Mouse (Mus musculus) layer of hippocampus, adult 8-10 months (tissue): Measurements from ENCODE around the gene Usp2. TPM values are rescaled to one million over a fixed set of nuclear protein-coding genes. Genes with fewer than 3 reads are reported as not detected.
A peak's percentile ranks its signal among the peaks of the same experiment; 100 is the strongest.
"Not testable (repeated sequence)": the region's sequence is repeated elsewhere in the genome, so short reads cannot be mapped to it uniquely, and the experiment has no call there.

Experiments
- DNase-seq, 2 experiments: peaks; one replicate each; pipeline ENCODE4 v3.0.0; 2022; ENCODE audit warnings: low spot score in 2 of 2
- total RNA-seq, 4 experiments: library from RNA; stranded (reverse); gene quantifications; 2 replicates each; pipeline ENCODE4 v1.2.4; 2022

Usp2 gene
- total RNA-seq, 4 experiments from 2014 or later = 82.1 to 101 (median 90.9) TPM

- no peak for DNase-seq
Observed at GRCm38 (mm10) chr9:44088877-44089608, 22.2 kb downstream of the Usp2 start.

GRCm38 (mm10) chr9:44093612-44094503 is 27.0 kb downstream of the Usp2 start:
- DNase-seq = peak in 1 of 2 experiments; percentile 80

- no peak for DNase-seq
Observed at GRCm38 (mm10) chr9:44094737-44095136, 27.9 kb downstream of the Usp2 start.

GRCm38 (mm10) chr9:44095781-44096180 is 29.0 kb downstream of the Usp2 start:
- no peak for DNase-seq

GRCm38 (mm10) chr9:44096536-44096935 is 29.7 kb downstream of the Usp2 start:
- peak in 1 of 2 experiments; percentile 73 for DNase-seq

- DNase-seq = no peak
Observed at GRCm38 (mm10) chr9:44101490-44101889, 34.7 kb downstream of the Usp2 start, which contains the start of gene Mfrp. TSS of gene Mfrp (plus strand) at chr9:44101729.

- DNase-seq = no peak
Observed at GRCm38 (mm10) chr9:44104881-44105280, 38.1 kb downstream of the Usp2 start.

- no peak for DNase-seq
Observed at GRCm38 (mm10) chr9:44105781-44106180, 39.0 kb downstream of the Usp2 start.

- DNase-seq = no peak
Observed at GRCm38 (mm10) chr9:44106182-44106581, 39.4 kb downstream of the Usp2 start.

GRCm38 (mm10) chr9:44106596-44106995 is 39.8 kb downstream of the Usp2 start:
- DNase-seq = no peak

GRCm38 (mm10) chr9:44107110-44107509 is 40.3 kb downstream of the Usp2 start, which contains the start of gene C1qtnf5:
TSS of gene C1qtnf5 (plus strand) at chr9:44107245.
- DNase-seq = peak; percentile 64 to 81

- DNase-seq = peak in 1 of 2 experiments; percentile 29
Observed at GRCm38 (mm10) chr9:44107557-44108179, 40.8 kb downstream of the Usp2 start.

- DNase-seq = peak in 1 of 2 experiments; percentile 10
Observed at GRCm38 (mm10) chr9:44108269-44109055, 41.6 kb downstream of the Usp2 start.

GRCm38 (mm10) chr9:44109360-44110095 is 42.7 kb downstream of the Usp2 start:
- DNase-seq = peak in 1 of 2 experiments; percentile 83

GRCm38 (mm10) chr9:44111909-44112308 is 45.1 kb downstream of the Usp2 start:
- DNase-seq = not testable (repeated sequence)

GRCm38 (mm10) chr9:44113105-44113789 is 46.4 kb downstream of the Usp2 start, which contains the start of the genes Gm49380 and Rnf26:
TSS of gene Gm49380 (minus strand) at chr9:44113500.
TSS of gene Rnf26 (minus strand) at chr9:44113517.
- DNase-seq = peak; percentile 96 to 97

GRCm38 (mm10) chr9:44114453-44114852 is 47.6 kb downstream of the Usp2 start:
- no peak for DNase-seq

- no peak for DNase-seq
Observed at GRCm38 (mm10) chr9:44115599-44115998, 48.8 kb downstream of the Usp2 start.

GRCm38 (mm10) chr9:44116182-44116581 is 49.4 kb downstream of the Usp2 start:
- no peak for DNase-seq
